10 mouse cellular contexts compared by ENCODE assay signal in the genomic region with DNA sequence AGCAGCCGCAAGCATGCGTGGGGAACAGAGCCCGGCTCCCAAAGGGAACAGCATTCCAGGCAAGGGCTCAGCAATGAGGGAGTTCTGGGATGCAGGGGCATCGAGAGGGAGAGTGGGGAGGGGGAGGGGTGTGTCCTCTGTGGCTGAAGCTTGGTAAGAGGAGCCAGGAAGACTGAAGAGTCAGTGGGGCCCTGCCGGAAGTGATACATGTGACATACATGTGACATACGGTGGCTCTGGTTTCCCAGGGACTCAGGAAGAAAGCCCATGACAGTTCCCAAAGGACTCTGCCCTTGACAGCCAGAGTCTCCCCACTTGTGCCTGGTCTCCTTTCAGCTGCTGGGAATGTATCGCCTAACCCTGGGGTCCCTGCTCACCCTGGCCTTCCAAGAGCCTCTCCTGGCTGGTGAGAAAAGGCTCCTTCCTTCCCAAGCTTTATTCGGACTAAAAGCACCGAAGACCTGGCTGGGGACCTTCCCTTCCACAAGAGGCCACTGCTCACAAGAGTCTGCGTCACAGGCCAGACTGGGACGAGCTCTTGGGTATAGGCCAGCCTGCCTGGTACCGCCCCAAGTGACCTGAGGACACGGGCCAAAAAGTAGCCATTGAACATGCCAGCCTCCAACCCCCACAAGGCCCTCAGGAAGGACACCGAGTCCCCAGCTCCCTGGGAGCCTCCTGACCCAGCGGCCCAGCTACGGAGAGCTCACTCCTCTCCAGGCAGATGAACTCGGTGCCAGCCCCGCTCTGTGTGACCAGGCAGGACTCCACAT. TPM values are rescaled to one million over a fixed set of nuclear protein-coding genes. Genes with fewer than 3 reads are reported as not detected.
DNase-seq lines count a peak whose midpoint lies in the region; ATAC-seq lines count a peak whose summit lies in the region.
"Had no signal": no experiment of that assay in that cellular context is flagged by ENCODE, and none has a peak within 500 bp of the region (broad histone marks: within the 10 kb centered on the region; RNA-seq: fewer than 3 reads in every experiment).

No protein-coding gene starts in this region.

- no peak overlapping the region for H3K27ac ChIP-seq in heart, embryonic 11.5 days (ENCODE audit: low read depth, low read length)
- H3K27ac ChIP-seq: limb, embryonic 13.5 days had no signal

- no peaks in the 10 kb centered on the region for H3K27me3 ChIP-seq in heart, embryonic 11.5 days (ENCODE audit: control insufficient read depth, insufficient read depth, low read length)
- H3K27me3 ChIP-seq: limb, embryonic 13.5 days had no signal

- no peak overlapping the region for H3K4me2 ChIP-seq in heart, embryonic 11.5 days
- H3K4me2 ChIP-seq: limb, embryonic 13.5 days had no signal

- intact Hi-C loops in heart, postnatal 14 days (cut with DNase I) = loop anchor here (5.0 kb wide), 1 partner anchor 38 kb away; no protein-coding TSS in a partner anchor

- peak; percentile 98 for DNase-seq in heart, adult 11 months
- peak; percentile 42 for DNase-seq in urinary bladder, postnatal 14 days (ENCODE audit: low spot score)
- DNase-seq in urinary bladder, postnatal 10 days (ENCODE audit: low spot score) = no peak
- peak; percentile 74 to 84 for DNase-seq in heart, postnatal 14 days
- DNase-seq in testis, postnatal 14 days (ENCODE audit: low spot score) = peak; percentile 80
- DNase-seq in thymus, postnatal 10 days (ENCODE audit: low spot score in 2 of 2) = no peak
- DNase-seq: cerebellum, postnatal 25 days had no signal

- no peak overlapping the region for H3K9ac ChIP-seq in heart, embryonic 11.5 days (ENCODE audit: low read depth, low read length)
- H3K9ac ChIP-seq: limb, embryonic 13.5 days had no signal

- no peaks in the 10 kb centered on the region for H3K36me3 ChIP-seq in heart, embryonic 11.5 days (ENCODE audit: control insufficient read depth, insufficient read depth, low read length)
- H3K36me3 ChIP-seq: limb, embryonic 13.5 days had no signal

- no peaks in the 10 kb centered on the region for H3K9me3 ChIP-seq in heart, embryonic 11.5 days (replicated peaks; ENCODE audit: control insufficient read depth, low read length)
- H3K9me3 ChIP-seq: limb, embryonic 13.5 days had no signal

- H3K4me3 ChIP-seq in heart, embryonic 11.5 days (ENCODE audit: low read depth, low read length) = no peak overlapping the region
- H3K4me3 ChIP-seq: limb, embryonic 13.5 days had no signal

- peaks cover 49% of the 10 kb centered on the region for H3K4me1 ChIP-seq in heart, embryonic 11.5 days (ENCODE audit: control insufficient read depth, insufficient read depth, low read length)
- H3K4me1 ChIP-seq: limb, embryonic 13.5 days had no signal

- no peak for ATAC-seq in heart, embryonic 11.5 days (replicated peaks; ENCODE audit: insufficient number of reproducible peaks, low FRiP score, low TSS enrichment)
- ATAC-seq in erythroblast, adult 5-6 weeks (replicated peaks; ENCODE audit: low FRiP score, poor library complexity, severe bottlenecking) = no peak

- 71% methylated on average over 18 of the region's 18 CpGs for WGBS in heart, embryonic 11.5 days (ENCODE audit: insufficient replicate concordance)

RNA-seq across cellular contexts. Expression of a gene that starts 24.1 kb away (rescaled TPM):
- polyA plus RNA-seq in heart, embryonic 11.5 days (2014; fragmentation: Nextera tagmentation; extraction: Ambion mirVana) = 161 and 169 TPM in 2 replicates
- 100 to 1,000 TPM; 198 to 232 TPM for total RNA-seq in heart, postnatal 14 days (2021)
- total RNA-seq in erythroblast, adult 5-6 weeks (2015; ENCODE audit: low replicate concordance) = 1,075 and 1,106 TPM in 2 replicates
- total RNA-seq in erythroblast, adult 5-6 weeks (2017; ENCODE audit: low replicate concordance) = 502 and 855 TPM in 2 replicates

RNA-seq across cellular contexts. Expression of a gene that starts 44.5 kb away (rescaled TPM):
- 114 and 118 TPM in 2 replicates for polyA plus RNA-seq in heart, embryonic 11.5 days (2014; fragmentation: Nextera tagmentation; extraction: Ambion mirVana)
- total RNA-seq in heart, postnatal 14 days (2021) = 10 to 100 TPM; 29.6 to 32.7 TPM
- total RNA-seq in erythroblast, adult 5-6 weeks (2015; ENCODE audit: low replicate concordance) = 46.4 and 52.5 TPM in 2 replicates
- 59.4 and 91.0 TPM in 2 replicates for total RNA-seq in erythroblast, adult 5-6 weeks (2017; ENCODE audit: low replicate concordance)

Comparison
In these comparisons a context has a peak if more than half of its experiments do, and no peak if none do; other contexts are left out.
1. DNase-seq: peak in heart, adult 11 months (single experiment), urinary bladder, postnatal 14 days (single experiment), heart, postnatal 14 days (2 of 2) and testis, postnatal 14 days (single experiment); none in urinary bladder, postnatal 10 days (single experiment) and thymus, postnatal 10 days (0 of 2).